Mouse (Mus musculus) embryonic facial prominence, embryonic 11.5 days (tissue): Measurements from ENCODE around the gene Acy3. TPM values are rescaled to one million over a fixed set of nuclear protein-coding genes. Genes with fewer than 3 reads are reported as not detected.
"Not testable (repeated sequence)": the region's sequence is repeated elsewhere in the genome, so short reads cannot be mapped to it uniquely, and the experiment has no call there.

Source experiments
- ATAC-seq: fragments of 200-750 bp; cut with Nextera tagmentation; replicated peaks from 2 replicates; pipeline ENCODE4 v1.8.0; 2017; ENCODE audit warnings: low read depth; ENCODE audit not compliant: insufficient number of reproducible peaks, low FRiP score, low TSS enrichment
- DNase-seq: peaks from one replicate; pipeline ENCODE4 v3.0.0-alpha.2; 2015; ENCODE audit warnings: low spot score
- H3K27ac ChIP-seq: fragments of 300-500 bp; sonication (generic); replicated peaks from 2 replicates; pipeline ENCODE4 v1.5.1; 2014; ENCODE audit warnings: mild to moderate bottlenecking, low read depth, low read length, control low read depth
- H3K27me3 ChIP-seq: fragments of 300-500 bp; sonication (generic); 2 replicates; pipeline ENCODE4 v1.6.1; 2014; ENCODE audit warnings: mild to moderate bottlenecking, low read length, moderate library complexity, mixed read lengths; ENCODE audit not compliant: control insufficient read depth, insufficient read depth
- H3K36me3 ChIP-seq: fragments of 300-500 bp; sonication (generic); replicated peaks from 2 replicates; pipeline ENCODE4 v1.6.1; 2014; ENCODE audit warnings: low read depth, mild to moderate bottlenecking, low read length, moderate library complexity, mixed read lengths; ENCODE audit not compliant: control insufficient read depth, insufficient read depth
- H3K4me1 ChIP-seq: fragments of 300-500 bp; sonication (generic); 2 replicates; pipeline ENCODE4 v1.6.1; 2014; ENCODE audit warnings: low read length, mixed read lengths; ENCODE audit not compliant: control insufficient read depth, insufficient read depth
- H3K4me2 ChIP-seq: fragments of 300-500 bp; sonication (generic); 2 replicates; pipeline ENCODE4 v1.6.1; 2014; ENCODE audit warnings: low read depth, mild to moderate bottlenecking, control low read depth, low read length, moderate library complexity
- H3K4me3 ChIP-seq: fragments of 300-500 bp; sonication (generic); 2 replicates; pipeline ENCODE4 v1.5.1; 2014; ENCODE audit warnings: low read depth, low read length, control low read depth
- H3K9ac ChIP-seq: fragments of 300-500 bp; sonication (generic); replicated peaks from 2 replicates; pipeline ENCODE4 v1.6.1; 2014; ENCODE audit warnings: mild to moderate bottlenecking, control low read depth, low read length
- H3K9me3 ChIP-seq: fragments of 300-500 bp; sonication (generic); replicated peaks from 2 replicates; pipeline ENCODE4 v1.6.1; 2016; ENCODE audit warnings: mild to moderate bottlenecking, low read length, inconsistent platforms, mixed read lengths; ENCODE audit not compliant: control insufficient read depth
- WGBS: fragments of 180-500 bp; shearing (Covaris S2); extraction: QIAGEN DNeasy Blood & Tissue Kit; methylation state at CpG from one replicate; pipeline ENCODE4 v1.1.7; 2014; 5-methylcytosine and 5-hydroxymethylcytosine counted together
- polyA plus RNA-seq: library from polyadenylated mRNA; unstranded; fragments of >200 nt; fragmentation: Nextera tagmentation; extraction: Ambion mirVana; gene quantifications from 2 replicates; pipeline ENCODE4 v1.2.1, GENCODE M21; 2014

Acy3 gene
- polyA plus RNA-seq, 1 experiment from 2014 or later, result 2.3 TPM

DNA sequence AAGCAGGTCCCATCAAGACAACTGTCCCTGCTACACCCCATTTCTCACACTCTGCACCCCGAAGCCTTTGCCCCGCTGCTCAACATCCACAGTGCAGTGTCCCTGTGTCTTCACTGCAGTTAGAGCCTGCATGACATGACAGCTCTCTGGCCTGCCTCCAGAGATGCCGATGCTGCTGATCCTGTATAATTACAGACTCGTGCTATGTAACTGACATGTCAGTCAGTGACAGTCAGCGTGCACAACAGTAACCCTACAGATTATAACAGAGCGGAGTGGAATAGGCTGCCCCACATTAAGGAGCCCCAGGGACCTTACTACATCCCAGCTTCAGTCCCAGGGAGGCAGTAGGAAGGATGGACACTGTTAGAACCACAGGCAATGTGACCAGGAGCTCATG, 24.6 kb upstream of the Acy3 start:
- not testable (repeated sequence) for H3K9ac ChIP-seq, H3K36me3 ChIP-seq, H3K4me3 ChIP-seq, H3K4me2 ChIP-seq, H3K9me3 ChIP-seq, H3K27ac ChIP-seq, H3K27me3 ChIP-seq, H3K4me1 ChIP-seq, ATAC-seq, DNase-seq
- 81% methylated on average over 6 of the region's 6 CpGs for WGBS

DNA sequence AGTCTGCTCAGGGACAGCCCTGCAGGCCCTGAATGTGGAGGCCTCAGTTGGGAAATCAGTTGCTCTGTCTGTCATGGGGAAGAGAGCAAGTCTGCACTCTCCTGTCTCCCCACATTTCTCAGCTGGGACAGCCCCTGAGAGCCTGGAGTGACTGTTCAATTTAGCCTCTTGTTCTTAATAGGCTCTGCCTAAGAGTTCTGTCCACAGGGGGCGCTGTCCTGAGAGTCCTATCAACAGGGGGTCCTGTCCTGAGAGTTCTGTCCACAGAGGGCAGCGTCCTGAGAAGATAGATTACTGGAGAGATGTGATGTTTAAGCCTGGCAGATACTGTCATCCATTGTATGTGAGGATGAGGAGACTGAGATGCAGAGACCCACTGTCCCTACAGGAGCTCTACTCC, 23.9 kb upstream of the Acy3 start:
- no peaks in the 10 kb centered on the region for H3K36me3 ChIP-seq
- WGBS, result 18% methylated on average over 2 of the region's 2 CpGs
- no peak overlapping the region for H3K27ac ChIP-seq
- no peaks in the 10 kb centered on the region for H3K27me3 ChIP-seq
- no peak overlapping the region for H3K4me3 ChIP-seq
- ATAC-seq (no peak), DNase-seq (peak; percentile 29)
- no peak overlapping the region for H3K4me2 ChIP-seq
- no peak overlapping the region for H3K9ac ChIP-seq
- H3K9me3 ChIP-seq, result no peaks in the 10 kb centered on the region
- no peaks in the 10 kb centered on the region for H3K4me1 ChIP-seq

DNA sequence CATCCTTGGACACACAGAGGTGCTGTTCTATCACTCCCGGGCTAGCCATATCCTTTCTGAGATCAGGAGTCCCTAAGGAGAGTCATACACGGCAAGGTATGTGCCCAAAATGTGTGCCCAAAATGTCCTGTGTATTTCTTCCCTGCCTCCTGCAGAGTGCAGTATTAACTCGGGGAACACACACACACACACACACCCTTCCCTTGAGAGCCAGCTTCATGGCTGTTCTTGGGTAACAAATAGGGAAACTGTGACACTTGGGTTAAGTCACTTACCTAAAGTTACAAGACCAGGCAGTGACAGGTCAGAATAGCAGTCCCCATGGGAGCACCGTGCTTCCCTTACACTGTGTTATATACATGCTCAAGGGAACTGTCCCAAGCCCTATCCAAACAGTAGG, 22.3 kb upstream of the Acy3 start:
- H3K36me3 ChIP-seq, result no peaks in the 10 kb centered on the region
- H3K4me3 ChIP-seq, result no peak overlapping the region
- 69% methylated on average over 4 of the region's 4 CpGs for WGBS
- H3K9ac ChIP-seq, result no peak overlapping the region
- ATAC-seq (no peak), DNase-seq (no peak)
- H3K27me3 ChIP-seq, result no peaks in the 10 kb centered on the region
- H3K27ac ChIP-seq, result no peak overlapping the region
- H3K4me2 ChIP-seq, result no peak overlapping the region
- H3K4me1 ChIP-seq, result no peaks in the 10 kb centered on the region
- H3K9me3 ChIP-seq, result no peaks in the 10 kb centered on the region

DNA sequence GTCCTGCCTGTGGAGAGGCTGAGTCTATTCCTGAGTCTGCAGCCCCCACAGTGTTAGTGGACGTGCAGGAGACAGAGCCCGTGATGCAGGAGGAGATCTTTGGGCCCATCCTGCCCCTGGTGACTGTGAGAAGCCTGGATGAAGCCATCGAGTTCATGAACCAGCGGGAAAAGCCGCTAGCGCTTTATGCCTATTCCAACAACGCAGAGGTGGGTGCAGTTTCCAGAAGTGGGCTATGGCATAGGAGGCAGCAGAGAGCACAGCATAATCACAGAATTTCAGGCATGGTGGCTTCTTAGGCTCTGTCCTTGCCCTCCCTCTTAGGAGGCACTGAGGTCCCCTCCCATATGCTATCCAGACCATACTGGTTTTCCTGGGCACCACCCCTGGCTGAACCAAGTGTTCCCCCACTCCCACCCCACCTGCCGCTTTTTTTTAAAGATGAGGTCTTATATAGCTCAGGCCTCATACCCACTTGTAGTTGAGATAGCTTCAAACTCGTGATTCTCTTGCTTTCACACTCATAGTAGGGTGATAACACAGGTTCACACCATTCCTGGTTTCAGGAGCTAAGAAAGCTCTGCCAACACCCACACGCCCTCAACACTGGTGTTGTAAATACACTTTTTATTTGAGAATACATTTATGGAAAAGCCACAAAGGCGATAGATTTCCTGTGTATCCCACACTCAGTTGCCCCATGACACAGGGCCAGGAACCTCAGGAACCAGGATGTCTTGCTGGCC, 19.9 kb upstream of the Acy3 start:
- ATAC-seq, result no peak
- no peak overlapping the region for H3K4me2 ChIP-seq

DNA sequence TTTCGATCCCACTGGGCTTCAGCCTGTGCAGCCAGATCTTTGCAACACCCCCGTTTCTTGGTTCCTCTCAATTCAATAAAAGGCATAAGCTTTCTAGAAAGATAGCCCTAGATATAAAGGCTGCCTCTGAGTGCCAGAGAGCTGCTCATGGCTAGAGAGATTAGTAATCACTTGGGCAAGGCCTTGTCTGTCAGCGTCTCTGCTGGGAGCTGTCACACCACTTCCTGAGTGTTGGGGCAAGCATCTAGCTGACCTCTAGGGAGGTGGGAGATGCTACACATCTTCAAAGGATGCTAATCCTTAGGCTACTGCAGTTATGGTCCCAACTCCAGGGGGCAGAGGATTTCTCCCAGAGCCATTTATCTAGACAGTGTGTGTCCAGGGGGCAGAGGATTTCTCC, 19.1 kb upstream of the Acy3 start:
- Histone ChIP-seq H3K9me3 (no peaks in the 10 kb centered on the region), H3K27me3 (no peaks in the 10 kb centered on the region), H3K36me3 (no peaks in the 10 kb centered on the region), H3K27ac (no peak overlapping the region), H3K9ac (no peak overlapping the region), H3K4me3 (no peak overlapping the region), H3K4me2 (no peak overlapping the region), H3K4me1 (no peaks in the 10 kb centered on the region)
- DNase-seq (no peak), ATAC-seq (no peak)
- WGBS, result 65% methylated on average over 3 of the region's 3 CpGs

More for the DNA sequence above, 19.9 kb upstream of the Acy3 start:
- no peaks in the 10 kb centered on the region for H3K4me1 ChIP-seq
- no peak overlapping the region for H3K4me3 ChIP-seq
- H3K27me3 ChIP-seq, result no peaks in the 10 kb centered on the region
- no peaks in the 10 kb centered on the region for H3K36me3 ChIP-seq
- peak; percentile 21 for DNase-seq
- no peak overlapping the region for H3K9ac ChIP-seq
- WGBS, result 77% methylated on average over 11 of the region's 11 CpGs
- no peak overlapping the region for H3K27ac ChIP-seq
- no peaks in the 10 kb centered on the region for H3K9me3 ChIP-seq

DNA sequence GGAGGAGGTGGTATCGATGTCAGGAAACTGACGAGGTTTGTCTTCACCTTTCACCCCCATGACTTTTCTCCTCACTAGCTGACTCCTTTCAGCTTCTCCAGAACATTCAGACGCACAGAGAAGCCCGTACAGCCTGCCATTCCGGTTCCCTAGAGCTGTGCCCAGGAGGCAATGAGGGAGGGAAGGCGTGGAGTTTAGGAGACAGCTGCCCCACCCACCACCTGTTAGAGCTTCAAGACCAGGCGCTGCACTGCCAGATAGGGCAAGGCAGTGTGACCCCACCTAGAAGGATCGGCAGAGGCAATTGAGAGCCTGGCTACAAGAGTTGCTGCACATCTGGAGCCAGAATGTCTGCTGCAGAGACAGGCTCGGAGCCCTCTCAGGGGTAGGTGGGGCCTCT, 14.1 kb upstream of the Acy3 start, which contains the start of gene Aldh3b2:
TSS of gene Aldh3b2 (plus strand) at position 100 of the 400 bp plus-strand sequence.
- H3K9ac ChIP-seq, result no peak within 1 kb of the TSS
- ATAC-seq (no peak), DNase-seq (peak; percentile 47)
- no peaks in the 10 kb centered on the region for H3K4me1 ChIP-seq
- H3K4me3 ChIP-seq, result no peak within 1 kb of the TSS
- H3K9me3 ChIP-seq, result no peaks in the 10 kb centered on the region
- 33% methylated on average over 9 of the region's 9 CpGs for WGBS
- H3K4me2 ChIP-seq, result no peak within 1 kb of the TSS
- peak within 1 kb of the TSS; percentile 20; the same call in 1 of the 2 replicates for H3K27ac ChIP-seq
- no peaks in the 10 kb centered on the region for H3K36me3 ChIP-seq
- H3K27me3 ChIP-seq, result no peaks in the 10 kb centered on the region

DNA sequence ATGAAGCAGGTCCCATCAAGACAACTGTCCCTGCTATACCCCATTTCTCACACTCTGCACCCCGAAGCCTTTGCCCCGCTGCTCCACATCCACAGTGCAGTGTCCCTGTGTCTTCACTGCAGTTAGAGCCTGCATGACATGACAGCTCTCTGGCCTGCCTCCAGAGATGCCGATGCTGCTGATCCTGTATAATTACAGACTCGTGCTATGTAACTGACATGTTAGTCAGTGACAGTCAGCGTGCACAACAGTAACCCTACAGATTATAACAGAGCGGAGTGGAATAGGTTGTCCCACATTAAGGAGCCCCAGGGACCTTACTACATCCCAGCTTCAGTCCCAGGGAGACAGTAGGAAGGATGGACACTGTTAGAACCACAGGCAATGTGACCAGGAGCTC, 11.8 kb upstream of the Acy3 start:
- not testable (repeated sequence) for DNase-seq, H3K4me2 ChIP-seq, H3K4me3 ChIP-seq, H3K27ac ChIP-seq, ATAC-seq, H3K4me1 ChIP-seq, H3K9ac ChIP-seq, H3K9me3 ChIP-seq, H3K27me3 ChIP-seq, H3K36me3 ChIP-seq
- 82% methylated on average over 6 of the region's 6 CpGs for WGBS

DNA sequence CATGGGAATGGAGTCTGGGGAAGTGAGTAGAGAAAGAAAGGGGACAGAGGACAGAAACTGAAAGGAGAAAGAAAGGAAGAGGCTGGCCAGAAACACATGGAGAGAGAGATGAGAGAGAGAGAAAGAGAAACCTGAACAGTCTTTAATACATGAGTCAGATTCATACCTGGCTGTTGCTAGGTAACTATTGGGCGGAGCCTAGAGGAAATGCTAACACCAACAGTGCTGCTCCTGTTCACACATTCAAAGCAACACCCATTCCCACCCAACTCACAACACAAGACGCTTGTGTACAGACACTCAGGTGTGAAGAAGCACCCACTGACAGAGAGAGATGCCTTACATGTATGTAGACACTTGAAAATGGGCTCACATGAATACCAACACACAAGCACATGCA, 10.5 kb upstream of the Acy3 start:
- no peaks in the 10 kb centered on the region for H3K4me1 ChIP-seq
- no peak overlapping the region for H3K4me2 ChIP-seq
- H3K9me3 ChIP-seq, result no peaks in the 10 kb centered on the region
- H3K27me3 ChIP-seq, result no peaks in the 10 kb centered on the region
- WGBS, result 79% methylated on average over 2 of the region's 2 CpGs
- no peak overlapping the region for H3K4me3 ChIP-seq
- DNase-seq (no peak), ATAC-seq (no peak)
- H3K36me3 ChIP-seq, result no peaks in the 10 kb centered on the region
- H3K9ac ChIP-seq, result no peak overlapping the region
- no peak overlapping the region for H3K27ac ChIP-seq
